Mouse (Mus musculus) heart, postnatal 0 days (tissue): ENCODE data around the gene Ccdc93. TPM values are rescaled to one million over a fixed set of nuclear protein-coding genes. Genes with fewer than 3 reads are reported as not detected.

Experiments
- ATAC-seq: fragments of 200-750 bp; cut with Nextera tagmentation; 2 replicates; pipeline ENCODE4 v1.8.0; 2017; ENCODE audit warnings: low read depth, moderate number of reproducible peaks, moderate library complexity; ENCODE audit not compliant: insufficient read depth
- DNase-seq: peaks from one replicate; pipeline ENCODE4 v3.0.0-alpha.2; 2016; ENCODE audit warnings: low spot score
- H3K27ac ChIP-seq: fragments of 300-500 bp; sonication (generic); 2 replicates; pipeline ENCODE4 v1.5.1; 2014; ENCODE audit warnings: low read depth, mild to moderate bottlenecking
- H3K27me3 ChIP-seq: fragments of 300-500 bp; sonication (generic); 2 replicates; pipeline ENCODE4 v1.6.1; 2014; ENCODE audit warnings: low read length, mixed read lengths; ENCODE audit not compliant: control insufficient read depth, insufficient read depth
- H3K36me3 ChIP-seq: fragments of 300-500 bp; sonication (generic); replicated peaks from 2 replicates; pipeline ENCODE4 v1.6.1; 2014; ENCODE audit warnings: low read length, mixed read lengths; ENCODE audit not compliant: control insufficient read depth, insufficient read depth
- H3K4me1 ChIP-seq: fragments of 300-500 bp; sonication (generic); 2 replicates; pipeline ENCODE4 v1.6.1; 2014; ENCODE audit warnings: antibody characterized with exemption; ENCODE audit not compliant: control insufficient read depth, insufficient read depth
- H3K4me2 ChIP-seq: fragments of 300-500 bp; sonication (generic); 2 replicates; pipeline ENCODE4 v1.6.1; 2014; ENCODE audit warnings: low read depth, mild to moderate bottlenecking, low read length, moderate library complexity
- H3K4me3 ChIP-seq: fragments of 300-500 bp; sonication (generic); 2 replicates; pipeline ENCODE4 v1.5.1; 2014; ENCODE audit warnings: low read depth, low read length
- H3K9ac ChIP-seq: fragments of 300-500 bp; sonication (generic); replicated peaks from 2 replicates; pipeline ENCODE4 v1.6.1; 2014; ENCODE audit warnings: low read depth, low read length, mixed read lengths
- H3K9me3 ChIP-seq: fragments of 300-500 bp; sonication (generic); replicated peaks from 2 replicates; pipeline ENCODE4 v1.6.1; 2016; ENCODE audit warnings: low read length; ENCODE audit not compliant: control insufficient read depth
- CTCF ChIP-seq: IDR thresholded peaks from 2 replicates; pipeline ENCODE4 v1.5.1; 2016; ENCODE audit warnings: antibody characterized with exemption, control low read depth, low read depth
- EP300 ChIP-seq: IDR thresholded peaks from 2 replicates; pipeline ENCODE4 v1.6.1; 2016; ENCODE audit warnings: antibody characterized with exemption, low read depth
- WGBS: fragments of 180-500 bp; shearing (Covaris S2); extraction: QIAGEN DNeasy Blood & Tissue Kit; methylation state at CpG from one replicate; pipeline ENCODE4 v1.1.7; 2014; 5-methylcytosine and 5-hydroxymethylcytosine counted together
- polyA plus RNA-seq: library from polyadenylated mRNA; unstranded; fragments of >200 nt; fragmentation: Nextera tagmentation; extraction: Ambion mirVana; gene quantifications from 2 replicates; pipeline ENCODE4 v1.2.1, GENCODE M21; 2015
- total RNA-seq: library from RNA; depleted of rRNA; stranded (reverse); fragments of >200 nt; gene quantifications from 2 replicates; pipeline ENCODE4 v1.2.3, GENCODE M21; 2014; ENCODE audit warnings: low replicate concordance; rRNA removed

Ccdc93 gene
- total and polyA plus RNA-seq, 2 experiments from 2014 or later, result 3.9 to 4.5 TPM

- H3K27me3 ChIP-seq, result no peaks in the 10 kb centered on the region
- ATAC-seq (no peak), DNase-seq (no peak)
- H3K4me3 ChIP-seq, result no peak overlapping the region
- WGBS, result 60% methylated on average over 8 of the region's 8 CpGs
- H3K4me1 ChIP-seq, result no peaks in the 10 kb centered on the region
- H3K9ac ChIP-seq, result no peak overlapping the region
- H3K36me3 ChIP-seq, result no peaks in the 10 kb centered on the region
- no peaks in the 10 kb centered on the region for H3K9me3 ChIP-seq
- no peak overlapping the region for H3K27ac ChIP-seq
- no peak overlapping the region for H3K4me2 ChIP-seq
- TF ChIP-seq EP300 (no peak), CTCF (no peak)
Observed at GRCm38 (mm10) chr1:121540361-121540760, 109.5 kb downstream of the Ccdc93 start.

GRCm38 (mm10) chr1:121546844-121547243 lies 116.0 kb downstream of the Ccdc93 start:
- no peaks in the 10 kb centered on the region for H3K27me3 ChIP-seq
- no peaks in the 10 kb centered on the region for H3K9me3 ChIP-seq
- H3K27ac ChIP-seq, result no peak overlapping the region
- no peaks in the 10 kb centered on the region for H3K4me1 ChIP-seq
- H3K4me3 ChIP-seq, result no peak overlapping the region
- H3K9ac ChIP-seq, result no peak overlapping the region
- ATAC-seq (no peak), DNase-seq (no peak)
- H3K36me3 ChIP-seq, result no peaks in the 10 kb centered on the region
- TF ChIP-seq EP300 (no peak), CTCF (no peak)
- no peak overlapping the region for H3K4me2 ChIP-seq
- 38% methylated on average over 2 of the region's 2 CpGs for WGBS

- Histone ChIP-seq H3K4me2 (no peak overlapping the region), H3K4me1 (no peaks in the 10 kb centered on the region), H3K9ac (no peak overlapping the region), H3K9me3 (no peaks in the 10 kb centered on the region), H3K27me3 (no peaks in the 10 kb centered on the region), H3K27ac (no peak overlapping the region), H3K36me3 (peaks cover 14% of the 10 kb centered on the region), H3K4me3 (no peak overlapping the region)
- no peak for ATAC-seq
- TF ChIP-seq CTCF (no peak), EP300 (no peak)
- DNase-seq, result no peak
- 86% methylated on average over 4 of the region's 4 CpGs for WGBS
Observed at GRCm38 (mm10) chr1:121548667-121549066, 117.8 kb downstream of the Ccdc93 start.

GRCm38 (mm10) chr1:121549456-121549855 lies 118.6 kb downstream of the Ccdc93 start:
- WGBS, result 68% methylated on average over 4 of the region's 4 CpGs
- no peak for DNase-seq
- Histone ChIP-seq H3K9me3 (no peaks in the 10 kb centered on the region), H3K4me1 (no peaks in the 10 kb centered on the region), H3K27ac (no peak overlapping the region), H3K36me3 (peaks cover 20% of the 10 kb centered on the region), H3K9ac (no peak overlapping the region), H3K4me2 (no peak overlapping the region), H3K4me3 (no peak overlapping the region), H3K27me3 (no peaks in the 10 kb centered on the region)
- ATAC-seq, result no peak
- TF ChIP-seq EP300 (no peak), CTCF (0 out of 2 replicates have a peak, but pooled peaks have one; percentile 16)

GRCm38 (mm10) chr1:121550801-121551456 lies 120.1 kb downstream of the Ccdc93 start:
- TF ChIP-seq CTCF (no peak), EP300 (no peak)
- Histone ChIP-seq H3K27me3 (no peaks in the 10 kb centered on the region), H3K4me1 (no peaks in the 10 kb centered on the region), H3K9me3 (no peaks in the 10 kb centered on the region), H3K27ac (no peak overlapping the region), H3K4me3 (no peak overlapping the region), H3K9ac (no peak overlapping the region), H3K36me3 (peaks cover 34% of the 10 kb centered on the region), H3K4me2 (no peak overlapping the region)
- ATAC-seq (no peak), DNase-seq (no peak)
- WGBS, result 79% methylated on average over 16 of the region's 16 CpGs

- H3K36me3 ChIP-seq, result peaks cover 40% of the 10 kb centered on the region
- no peak for ATAC-seq
- TF ChIP-seq CTCF, result no peak
- no peak for TF ChIP-seq EP300
- no peaks in the 10 kb centered on the region for H3K4me1 ChIP-seq
- WGBS, result 64% methylated on average over 7 of the region's 7 CpGs
- H3K9me3 ChIP-seq, result no peaks in the 10 kb centered on the region
- DNase-seq, result no peak
- no peak overlapping the region for H3K27ac ChIP-seq
- H3K27me3 ChIP-seq, result no peaks in the 10 kb centered on the region
- H3K4me3 ChIP-seq, result no peak overlapping the region
- H3K4me2 ChIP-seq, result no peak overlapping the region
- no peak overlapping the region for H3K9ac ChIP-seq
Observed at GRCm38 (mm10) chr1:121551457-121551835, 120.6 kb downstream of the Ccdc93 start.

Other genes with a start within 250 kb of the Ccdc93 start
- gene Insig2, start 98.5 kb upstream of the Ccdc93 start, total RNA-seq, result 38.6 and 39.7 TPM in 2 replicates
- 54.7 and 58.2 TPM in 2 replicates for gene Insig2, start 98.5 kb upstream of the Ccdc93 start, polyA plus RNA-seq
- not detected in 2 replicates for gene Htr5b, start 97.4 kb downstream of the Ccdc93 start, total RNA-seq
- gene Htr5b, start 97.4 kb downstream of the Ccdc93 start, polyA plus RNA-seq, result not detected in 2 replicates
- 11.6 and 52.2 TPM in 2 replicates for gene Ddx18, start 136.9 kb downstream of the Ccdc93 start, total RNA-seq
- gene Ddx18, start 136.9 kb downstream of the Ccdc93 start, polyA plus RNA-seq, result 23.3 and 23.7 TPM in 2 replicates